Mouse (Mus musculus): ENCODE measurements around the gene Dnah17.

The Dnah17 gene

DNA sequence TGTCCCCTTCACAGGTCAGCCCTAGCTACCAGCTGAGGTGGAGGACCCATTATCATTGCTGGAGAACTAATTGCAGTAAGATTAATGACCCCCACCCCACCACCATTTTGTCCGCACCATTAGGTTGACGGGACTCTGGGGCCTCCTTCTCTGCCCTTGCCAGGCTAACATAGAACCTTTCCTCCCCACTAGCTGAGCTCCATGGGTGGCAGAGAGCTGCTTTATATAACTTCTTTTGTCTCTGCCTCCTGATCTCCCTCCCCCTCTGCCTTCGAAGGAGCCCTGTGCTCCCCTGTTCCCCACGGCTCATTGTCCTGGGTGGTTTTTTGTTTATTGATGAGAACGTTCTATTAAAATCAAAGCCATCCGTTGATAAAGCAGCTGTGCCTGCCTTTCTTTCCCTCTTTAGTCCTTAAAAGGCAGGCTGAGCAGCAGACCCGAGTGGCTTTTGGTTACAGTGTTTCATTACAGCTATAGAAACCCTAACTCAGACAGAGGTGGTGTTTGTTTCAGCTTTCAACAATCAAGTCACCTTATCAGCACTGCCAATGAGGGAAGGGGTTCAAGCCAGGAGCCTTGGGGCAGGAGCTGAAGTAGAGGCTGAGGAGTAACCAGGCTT is 12.2 kb upstream of the Dnah17 start:
- no peak for DNase-seq

DNA sequence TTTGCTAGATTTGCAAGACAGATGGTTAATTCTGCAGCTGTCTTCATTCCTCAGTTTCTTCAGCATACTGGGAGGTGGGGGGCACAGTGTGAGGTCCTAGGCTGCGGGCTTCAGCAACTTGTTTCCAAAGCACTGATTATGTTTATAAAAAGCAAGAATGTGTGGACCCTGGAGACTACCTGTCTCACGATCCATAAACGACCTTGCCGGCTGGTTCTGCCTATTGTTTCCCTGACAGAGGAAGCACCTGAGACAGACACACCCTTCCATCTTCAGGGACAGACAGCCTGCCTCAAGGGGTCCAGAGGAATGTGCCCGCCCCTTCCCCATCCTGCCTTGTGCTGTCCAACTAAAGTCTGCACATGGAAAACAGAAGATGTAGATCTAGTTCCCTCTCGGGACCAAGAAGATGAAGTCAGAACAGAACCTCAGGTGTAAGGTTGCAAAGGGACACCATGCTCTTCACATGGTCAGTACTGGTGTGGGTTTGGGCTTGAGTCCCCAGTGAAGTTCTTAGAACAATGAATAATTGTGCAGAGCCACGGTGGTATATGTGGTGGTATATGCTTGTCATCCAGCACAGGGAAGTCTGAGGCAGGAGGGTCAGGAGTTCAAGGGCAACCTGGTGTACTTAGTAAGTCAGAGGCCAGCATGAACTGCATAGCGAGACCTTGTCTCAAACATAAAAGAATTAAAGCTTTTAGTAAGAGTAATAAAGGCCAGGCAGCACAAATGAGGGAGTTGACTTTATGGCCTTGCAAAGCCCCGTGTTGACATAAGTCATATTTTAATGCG is 10.5 kb upstream of the Dnah17 start:
- no peak for DNase-seq

DNA sequence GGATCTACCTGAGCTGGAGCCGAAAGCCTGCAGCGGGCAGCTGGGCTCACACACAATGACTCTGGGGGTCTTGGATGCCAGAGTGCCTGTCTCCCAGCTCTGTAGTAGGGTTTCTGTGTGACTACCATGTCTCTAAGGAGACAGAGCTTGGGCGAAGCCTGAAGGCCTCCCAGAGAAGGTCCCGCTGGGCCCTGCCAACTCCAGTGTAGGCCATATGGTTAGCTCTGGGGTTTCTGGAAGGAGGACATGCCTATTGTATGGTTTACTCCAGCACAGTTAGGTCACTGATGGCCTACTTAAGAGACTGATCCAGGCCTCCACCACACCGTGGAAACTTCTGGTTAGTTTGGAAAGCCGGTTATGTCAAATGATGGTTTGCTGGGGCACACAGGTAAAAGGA is 7.9 kb upstream of the Dnah17 start:
- peak; percentile 80 for DNase-seq

DNA sequence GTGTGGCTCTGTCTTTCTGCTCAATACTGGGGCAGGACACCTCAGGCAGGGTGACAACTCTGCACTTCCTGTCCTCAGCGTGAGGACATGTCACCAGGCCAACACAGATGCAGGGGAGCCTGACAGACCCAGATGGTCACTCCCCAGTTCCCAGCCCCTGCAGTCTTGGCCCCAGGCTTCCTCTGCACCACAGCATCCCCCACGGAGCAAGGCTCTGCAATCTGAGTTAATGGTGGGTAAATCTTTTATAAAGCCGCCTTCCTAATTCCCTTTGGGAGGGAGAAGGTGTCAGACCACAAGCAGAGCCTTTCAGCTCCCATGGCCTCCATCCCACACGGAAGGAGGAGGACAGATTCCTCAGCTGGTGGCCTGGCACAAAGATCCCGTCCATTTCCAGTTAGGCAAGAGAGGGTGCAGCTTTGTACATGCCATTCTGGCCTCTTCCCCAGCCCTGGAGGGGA is 5.8 kb upstream of the Dnah17 start:
- DNase-seq: peak; percentile 63

DNA sequence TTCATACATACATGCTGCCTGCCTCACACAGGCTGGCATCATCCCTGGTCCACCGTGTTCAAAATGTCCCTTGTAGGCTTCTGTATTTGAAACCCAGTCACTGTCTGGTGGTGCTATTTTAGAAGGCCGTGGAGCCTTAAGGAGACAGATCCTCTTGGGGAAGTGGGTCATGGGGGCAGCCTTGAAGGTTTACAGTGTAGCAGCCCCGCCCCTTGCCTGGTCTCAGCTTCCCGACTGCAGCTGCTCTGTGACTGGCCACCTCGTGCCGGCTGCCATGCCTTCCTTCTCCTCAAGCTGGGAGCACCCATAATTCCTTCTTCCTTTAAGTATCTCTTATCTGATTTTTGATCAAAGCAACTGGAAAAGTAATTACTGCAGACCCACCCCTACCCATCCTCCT is 4.8 kb upstream of the Dnah17 start:
- DNase-seq: no peak

DNA sequence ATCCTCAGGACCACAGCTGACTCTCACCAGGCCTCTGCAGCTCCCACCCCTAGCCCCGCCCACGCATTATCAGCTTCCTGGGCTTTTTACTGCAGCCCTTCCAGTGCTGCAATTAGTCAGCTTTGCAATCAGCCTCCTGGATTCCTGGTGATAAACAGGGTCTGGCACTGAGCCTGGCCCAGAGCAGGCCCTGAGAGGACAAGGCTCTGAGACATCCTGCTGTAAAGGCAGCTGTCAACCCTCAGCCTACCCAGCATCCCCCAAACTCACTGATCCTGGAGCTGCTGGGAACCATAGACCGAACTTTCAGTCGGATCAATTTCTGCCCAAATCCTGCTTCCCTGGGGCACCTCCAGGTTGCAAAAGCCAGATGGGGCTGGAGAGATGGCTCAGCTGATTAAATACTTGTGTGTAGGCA is 3.3 kb upstream of the Dnah17 start:
- DNase-seq: peak; percentile 57

DNA sequence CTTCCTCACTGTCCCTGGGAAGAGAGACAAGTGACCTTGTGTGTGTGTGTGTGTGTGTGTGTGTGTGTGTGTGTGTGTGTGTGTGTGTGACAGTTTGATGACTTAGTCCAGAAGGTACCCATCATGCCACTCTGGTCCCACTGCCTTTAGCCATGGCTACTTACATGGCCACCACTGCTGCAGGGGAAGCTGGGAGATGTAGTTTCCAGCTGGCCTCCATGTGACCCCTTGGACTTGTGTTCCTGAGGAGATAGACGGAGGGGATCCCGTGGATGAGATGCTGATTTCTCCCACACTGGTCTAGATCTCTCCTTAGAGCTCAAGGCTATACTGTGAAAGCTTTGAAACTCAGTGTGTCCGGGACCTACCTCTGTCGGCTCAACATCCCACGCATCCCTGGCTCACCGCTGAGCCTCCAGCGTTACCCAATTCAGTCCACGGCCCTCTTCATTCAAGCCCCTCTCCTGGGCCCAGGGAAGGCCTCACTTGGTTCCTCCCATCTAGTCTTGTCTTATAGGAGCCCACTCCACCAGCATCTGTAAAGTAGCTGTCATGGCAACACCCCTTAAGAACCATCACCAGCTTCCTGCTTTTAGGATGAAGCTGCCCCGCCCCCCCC is 2.8 kb upstream of the Dnah17 start:
- DNase-seq: no peak

DNA sequence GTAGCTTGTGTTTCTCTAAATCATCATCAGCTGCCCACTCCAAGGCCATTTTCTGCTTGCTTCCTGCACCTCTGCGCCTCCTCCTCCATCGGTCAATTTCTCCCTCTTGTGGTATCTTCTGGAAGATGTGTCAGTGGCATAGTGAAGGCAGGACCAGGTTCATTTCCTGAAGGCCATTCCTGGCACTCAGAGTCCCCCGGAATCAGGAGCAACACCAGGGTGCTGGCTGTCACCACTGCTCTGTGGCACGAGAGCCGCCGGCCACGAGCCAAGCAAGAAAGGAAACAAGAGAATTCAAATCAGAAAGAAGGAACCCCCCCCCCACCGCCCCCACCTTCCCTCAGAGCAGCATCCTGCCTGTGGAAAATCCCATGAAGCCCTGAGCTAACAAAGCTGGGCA is 1.7 kb upstream of the Dnah17 start:
- no peak for DNase-seq

DNA sequence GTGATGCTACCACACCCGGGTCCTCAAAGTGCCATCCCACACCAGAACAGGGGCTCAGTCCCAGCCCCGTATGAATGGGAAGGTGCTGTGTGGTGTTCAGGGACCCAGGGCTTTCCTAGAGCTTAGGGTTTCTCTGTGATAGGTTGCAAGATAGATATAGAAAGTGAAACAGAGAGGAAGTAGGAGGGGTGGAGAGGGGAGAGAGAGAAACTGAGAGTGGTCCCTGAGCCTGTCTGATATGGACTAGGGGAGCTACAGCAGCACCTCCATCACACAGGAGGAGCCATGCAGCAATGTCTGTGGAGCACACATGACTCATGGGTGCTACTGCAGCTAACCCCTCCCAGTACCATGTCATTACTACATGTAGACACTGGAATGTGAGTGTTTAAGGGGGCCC is 622 bp downstream of the Dnah17 start:
- no peak for DNase-seq

DNA sequence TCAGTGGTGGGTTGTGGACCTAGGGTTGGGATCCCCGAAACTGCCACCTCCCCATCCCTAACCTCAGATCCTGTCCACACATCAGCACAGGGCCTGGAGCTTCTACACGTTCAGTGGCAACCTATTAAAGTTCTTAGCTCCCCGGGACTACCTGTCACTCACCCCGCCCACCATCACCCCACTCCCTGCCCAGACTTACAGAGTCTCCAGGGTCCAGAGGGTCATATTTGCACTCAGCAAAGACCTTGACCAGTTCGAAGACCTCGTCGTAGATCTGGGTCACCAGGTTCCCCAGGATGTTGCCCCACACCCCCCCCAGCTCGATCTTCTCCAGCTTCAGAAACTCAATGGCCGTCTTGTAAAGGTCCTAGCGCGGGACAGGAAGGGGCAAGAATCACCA is 8.8 kb downstream of the Dnah17 start:
- DNase-seq: no peak

DNA sequence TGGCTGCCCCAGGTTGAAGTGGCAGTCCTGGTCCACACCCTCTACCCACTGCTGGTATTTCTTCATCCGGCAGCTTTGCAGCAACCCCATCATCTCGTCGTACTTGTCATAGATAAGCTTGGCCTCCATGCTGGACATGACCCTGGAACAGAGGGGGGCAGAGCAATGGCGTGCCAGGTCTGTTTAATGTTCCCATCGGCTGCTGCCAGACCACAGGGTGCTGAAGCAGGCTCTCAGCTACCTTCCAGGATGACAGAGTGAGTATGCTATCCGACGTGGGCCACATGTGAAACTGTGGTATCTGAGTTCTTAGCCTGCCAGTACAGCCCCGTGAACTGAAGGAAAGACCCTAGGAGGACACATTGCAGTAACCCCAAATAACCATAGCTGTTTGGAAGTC is 11.7 kb downstream of the Dnah17 start:
- no peak for DNase-seq

DNA sequence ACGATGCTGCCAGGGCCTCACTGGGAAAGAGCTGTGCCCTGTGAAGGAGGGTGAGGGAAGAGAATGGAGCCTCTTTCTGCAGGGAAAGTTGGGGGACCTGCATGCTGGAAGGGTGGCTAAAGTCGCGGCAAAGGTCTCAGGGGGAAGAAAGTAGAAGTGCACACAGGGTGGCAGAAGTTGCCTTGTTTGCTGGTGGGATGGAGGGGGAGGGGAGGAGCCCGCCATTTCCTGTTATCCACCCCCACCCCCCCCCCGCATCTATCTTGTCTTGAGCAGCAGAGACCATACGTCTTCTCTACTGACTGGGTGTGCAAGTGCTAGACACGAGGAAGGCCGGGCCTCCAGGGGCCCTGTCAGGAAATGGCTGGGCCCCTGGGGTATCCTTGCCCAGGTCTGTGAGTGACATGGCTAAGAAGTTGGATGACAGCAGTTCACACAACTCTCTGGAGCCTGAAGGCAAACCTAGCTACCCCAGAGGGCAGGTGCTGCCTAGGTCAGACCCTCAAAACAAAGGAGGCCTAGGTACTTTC is 15.8 kb downstream of the Dnah17 start:
- no peak for DNase-seq

DNA sequence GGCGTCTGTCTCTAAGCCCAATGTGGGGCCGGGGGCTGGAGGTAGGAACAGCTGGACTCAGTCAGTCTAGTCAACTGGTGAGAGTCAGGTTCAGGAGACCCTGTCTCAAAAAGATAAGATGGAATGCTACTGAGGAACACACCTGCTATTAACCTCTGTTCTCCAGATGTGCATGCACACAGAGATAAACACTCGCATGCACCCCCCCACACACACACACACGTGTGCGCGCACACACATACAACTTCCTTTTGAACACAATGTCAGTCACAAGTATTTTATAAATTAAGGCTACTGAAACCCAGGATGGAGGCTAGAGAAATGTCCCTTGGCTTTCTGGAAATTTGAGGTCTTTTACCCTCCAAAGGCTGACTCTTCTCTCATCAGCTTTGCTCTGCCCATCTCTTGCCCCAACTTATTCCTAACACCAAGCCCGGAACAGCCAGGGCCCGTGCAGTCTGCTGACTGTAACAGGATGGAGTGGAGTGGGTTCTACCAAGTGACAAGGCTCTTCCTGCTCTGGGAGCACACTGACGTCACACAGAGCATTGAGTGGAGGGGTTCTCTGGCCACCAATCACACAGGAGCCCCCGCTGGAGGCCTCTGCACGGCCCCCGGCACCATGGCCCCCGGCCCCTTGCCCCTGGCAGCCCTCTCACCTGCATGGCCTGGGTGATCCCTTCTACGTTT is 16.8 kb downstream of the Dnah17 start:
- no peak for DNase-seq

DNA sequence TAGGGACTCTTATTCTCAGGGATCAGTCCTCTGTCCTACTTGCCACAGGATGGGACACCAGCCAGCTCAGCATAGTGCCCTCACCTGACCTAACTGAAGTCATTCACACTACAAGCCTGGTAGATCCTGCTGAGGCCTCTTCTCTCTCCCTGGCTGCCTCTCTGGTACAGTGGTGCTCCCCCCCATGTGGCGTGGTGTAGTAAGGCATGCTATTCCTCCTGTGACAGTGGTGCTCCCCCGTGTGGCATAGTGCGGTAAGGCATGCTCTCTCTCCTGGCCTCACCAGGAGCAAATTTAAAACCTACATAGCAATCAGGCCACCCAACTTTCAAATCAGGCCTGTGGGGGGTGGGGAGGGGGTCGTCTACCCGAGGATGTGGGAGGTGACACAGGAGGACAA is 26.4 kb downstream of the Dnah17 start:
- DNase-seq: peak; percentile 65

DNA sequence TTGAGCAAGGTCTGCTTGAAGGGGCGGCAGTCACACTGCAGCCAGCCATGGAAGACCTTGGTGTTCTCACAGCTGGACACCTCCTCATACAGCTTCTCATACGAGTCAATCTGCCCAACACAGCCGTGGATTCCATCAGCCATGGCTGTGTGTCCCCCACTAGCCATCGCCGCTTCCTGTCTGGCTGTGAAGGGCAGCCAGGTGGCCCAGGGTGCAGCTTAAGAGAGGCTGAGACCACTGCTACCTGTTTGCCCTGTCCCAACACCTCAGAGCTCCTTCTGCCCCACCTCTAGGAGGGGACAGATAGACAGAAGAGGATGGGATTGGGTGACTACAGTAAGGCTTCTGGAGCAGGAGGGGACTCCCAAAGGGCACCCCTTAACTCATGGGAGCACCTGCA is 27.1 kb downstream of the Dnah17 start:
- no peak for DNase-seq

DNA sequence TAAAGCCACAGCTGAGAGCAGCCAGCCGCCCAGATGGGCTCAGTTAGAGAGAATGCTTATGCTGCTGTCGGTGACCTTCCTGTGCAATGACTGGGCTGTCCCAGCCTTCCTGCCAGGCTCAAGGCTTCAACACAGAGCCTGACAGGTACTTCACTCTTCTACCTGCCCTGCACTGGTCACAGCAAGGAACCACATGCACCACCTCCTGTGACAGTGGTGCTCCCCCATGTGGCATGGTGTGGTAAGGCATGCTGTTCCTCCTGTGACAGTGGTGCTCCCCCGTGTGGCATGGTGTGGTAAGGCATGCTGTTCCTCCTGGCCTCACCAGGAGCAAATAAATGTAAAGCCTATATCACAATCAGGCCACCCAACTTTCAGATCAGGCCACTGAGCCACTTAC is 27.6 kb downstream of the Dnah17 start:
- DNase-seq: peak; percentile 70

DNA sequence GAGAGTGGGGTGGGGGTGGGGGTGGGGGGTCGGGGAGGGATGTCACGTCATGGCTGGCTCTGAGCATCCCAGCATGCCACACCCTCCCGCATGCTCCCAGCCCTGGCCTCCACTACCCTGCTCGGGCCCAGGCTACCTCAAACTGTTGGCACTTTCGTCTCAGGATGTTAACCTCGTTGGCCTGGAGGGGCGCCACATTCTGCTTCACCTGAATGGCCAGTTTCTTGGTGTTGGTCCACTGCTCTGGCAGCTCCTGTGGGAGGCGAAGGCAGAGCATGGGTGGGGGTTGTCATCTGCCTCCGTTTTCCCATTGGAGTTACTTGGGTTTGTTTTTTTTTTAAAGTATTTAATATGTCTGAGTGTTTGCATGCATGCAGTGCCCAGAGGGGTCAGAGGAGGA is 29.3 kb downstream of the Dnah17 start:
- DNase-seq: no peak

DNA sequence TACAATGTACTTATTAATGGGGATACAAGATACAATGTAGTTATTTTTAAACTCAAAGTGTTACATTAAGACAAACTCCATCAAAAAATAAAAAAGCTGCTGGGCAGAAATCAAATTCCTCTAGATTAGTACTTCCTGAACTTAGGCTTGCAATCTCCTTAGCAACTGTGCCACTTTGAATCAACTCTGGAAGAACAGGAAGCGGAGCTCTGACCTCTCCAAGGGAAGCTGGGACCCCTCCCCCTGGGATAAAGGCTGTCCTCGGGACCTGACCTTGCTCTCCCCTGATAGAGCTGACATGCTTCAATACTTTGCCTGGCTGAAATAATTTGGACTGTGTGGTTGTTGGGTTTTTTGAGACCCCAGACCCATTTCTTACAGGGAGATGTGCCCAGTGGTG is 33.7 kb downstream of the Dnah17 start:
- no peak for DNase-seq

DNA sequence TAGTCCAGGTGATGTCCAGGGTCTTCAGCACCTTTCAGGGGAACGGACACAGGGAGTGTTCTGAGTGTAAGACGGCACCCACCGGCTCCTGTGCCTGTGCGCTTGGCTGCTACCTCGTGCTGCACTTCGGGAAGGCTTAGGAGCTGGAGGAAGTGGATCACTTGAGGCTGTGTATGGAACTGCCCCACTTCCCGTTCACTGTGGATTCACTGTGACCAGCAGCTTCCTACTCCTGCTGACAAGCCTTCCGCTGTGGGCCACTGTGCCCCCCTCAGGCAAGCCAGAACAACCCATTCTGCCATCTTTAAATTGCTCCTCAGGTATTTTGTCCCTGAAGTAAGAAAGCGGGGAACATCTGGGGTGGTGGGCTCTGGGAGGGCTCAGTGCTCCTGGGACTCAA is 35.4 kb downstream of the Dnah17 start:
- no peak for DNase-seq

DNA sequence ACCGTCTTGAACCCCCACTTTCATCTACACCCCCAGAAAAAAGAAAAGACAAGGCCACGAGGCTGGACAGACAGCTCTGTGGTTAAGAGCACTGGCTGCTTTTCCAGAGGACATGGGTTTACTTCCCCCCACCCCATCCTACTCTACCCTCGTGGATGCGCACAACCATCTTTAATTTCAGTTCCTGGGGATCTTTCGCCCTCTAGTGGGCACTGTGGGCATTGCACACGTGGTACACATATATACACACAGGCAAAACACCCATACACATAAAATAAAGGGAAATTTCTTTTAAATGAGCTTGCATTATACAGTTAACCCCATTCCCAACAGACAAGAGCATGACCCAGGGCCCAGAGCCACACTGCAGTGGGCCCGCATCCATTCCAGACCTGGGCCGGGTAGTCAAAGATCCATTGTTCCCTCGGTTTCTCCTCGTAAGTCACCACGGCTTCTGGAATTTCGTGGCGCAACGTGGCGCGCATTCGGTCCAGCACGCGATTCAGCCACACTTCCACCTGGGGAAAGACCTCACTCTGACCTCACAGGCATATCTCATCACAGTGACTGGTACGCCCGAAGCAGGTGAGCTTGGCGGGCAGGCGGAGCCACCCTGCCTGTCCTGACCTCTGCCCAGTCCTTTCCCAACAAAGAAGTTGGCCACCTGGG is 39.3 kb downstream of the Dnah17 start:
- DNase-seq: no peak

DNA sequence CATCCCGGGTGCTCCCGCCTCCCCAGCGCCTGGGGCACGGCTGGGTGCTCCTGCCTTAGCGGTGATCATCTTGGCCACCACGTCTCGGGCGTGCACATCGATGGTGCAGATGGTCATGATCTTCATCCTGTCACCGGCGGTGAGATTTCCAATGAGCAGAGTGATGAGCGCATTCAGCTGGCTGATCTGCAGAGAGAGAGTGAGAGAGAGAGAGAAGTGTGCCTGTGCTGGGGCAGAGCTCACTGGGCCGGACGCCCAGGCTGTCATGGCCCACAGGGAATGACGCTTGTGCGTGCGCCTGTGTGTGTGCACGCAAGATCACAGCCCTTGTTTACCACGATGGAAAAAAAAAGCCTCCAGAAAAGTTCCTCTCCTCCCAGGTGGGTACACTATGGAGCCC is 41.5 kb downstream of the Dnah17 start:
- no peak for DNase-seq

DNA sequence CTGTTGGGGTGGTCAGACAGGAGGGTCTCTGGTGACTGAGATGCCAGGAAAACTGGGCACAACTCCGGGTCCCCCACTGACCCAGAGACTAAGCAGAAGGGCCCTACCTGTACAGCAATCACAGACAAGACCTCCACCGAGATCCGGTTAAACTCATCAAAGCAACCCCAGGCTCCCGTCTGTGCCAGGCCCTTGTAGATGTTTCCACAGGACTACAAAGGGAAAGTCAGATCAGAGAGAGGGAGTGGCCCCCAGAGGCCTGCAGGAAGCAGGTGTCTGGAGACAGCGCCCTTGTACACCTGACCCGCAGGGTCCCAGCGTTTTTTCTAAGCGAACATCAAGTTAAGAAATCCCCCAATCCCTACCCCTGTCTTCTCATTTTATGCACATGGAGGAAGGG is 44.5 kb downstream of the Dnah17 start:
- no peak for DNase-seq

DNA sequence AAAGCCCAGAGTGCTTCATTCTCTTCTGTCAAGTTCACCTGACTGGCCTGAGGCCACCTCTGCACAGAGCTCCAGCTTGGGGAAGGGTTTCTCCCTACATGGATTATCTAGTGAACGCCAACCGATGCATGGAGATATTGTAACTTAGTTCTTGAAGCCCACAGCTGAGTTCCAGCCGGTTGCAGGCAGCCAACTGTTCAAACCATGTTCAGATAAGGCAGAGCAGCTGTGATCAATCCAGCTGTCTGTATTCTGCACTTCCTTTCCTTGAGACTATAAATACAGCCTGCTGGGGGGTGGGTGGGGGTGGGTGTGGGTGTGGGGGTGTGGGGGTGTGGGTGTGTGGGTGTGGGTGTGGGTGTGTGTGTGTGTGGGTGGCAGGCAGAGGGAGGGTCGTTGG is 45.3 kb downstream of the Dnah17 start:
- no peak for DNase-seq
